Mouse (Mus musculus) cerebellum, adult 11-12 months (tissue): ENCODE measurements at regions not wholly inside any gene's neighbourhood (a gene's known extent, or its start where the extent isn't known, plus 50 kb on each side); places are given as distances from the start of the nearest gene placed in this dataset.

ENCODE experiments used
- DNase-seq: peaks from one replicate; pipeline ENCODE4 v3.0.0; 2022

DNA sequence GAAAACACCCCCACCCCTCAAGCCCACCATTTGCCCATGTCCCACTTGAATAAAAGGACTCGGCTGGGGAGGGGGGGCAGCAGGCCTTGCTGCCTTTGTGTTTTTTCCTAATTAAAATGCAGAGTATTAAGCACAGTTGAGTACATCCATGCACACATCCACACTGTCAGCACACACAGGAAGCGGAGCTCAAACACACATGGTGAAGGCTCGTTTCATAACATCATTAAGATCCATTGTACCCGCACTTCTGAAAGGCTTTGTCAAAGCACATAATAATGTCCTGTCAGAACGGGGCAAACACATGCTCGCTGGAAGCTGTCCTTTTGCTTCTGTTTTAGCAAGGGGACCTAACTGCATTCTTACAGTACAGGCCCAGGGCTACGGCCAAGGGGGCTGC, 75.3 kb upstream of the Arhgap21 start:
- no peak for DNase-seq

DNA sequence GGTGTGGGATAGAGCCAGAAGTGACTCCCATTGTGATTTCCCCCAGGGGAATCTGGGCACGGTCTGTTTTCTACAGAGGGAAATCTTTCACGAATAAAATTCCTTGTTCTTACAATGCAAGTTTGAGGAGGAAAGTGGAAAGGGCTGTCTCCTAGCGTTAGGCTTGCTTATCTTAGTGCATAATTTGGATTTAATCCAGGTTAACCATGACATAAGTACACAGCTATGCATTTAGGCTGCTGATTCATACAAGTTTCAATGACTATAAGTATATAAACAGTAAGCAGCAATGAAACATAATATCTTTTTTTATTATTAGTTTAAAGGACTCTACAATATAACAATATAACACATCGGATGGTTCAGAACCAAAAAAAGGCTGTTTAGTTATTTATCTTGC, 74.6 kb upstream of the Arhgap21 start:
- DNase-seq, result no peak

DNA sequence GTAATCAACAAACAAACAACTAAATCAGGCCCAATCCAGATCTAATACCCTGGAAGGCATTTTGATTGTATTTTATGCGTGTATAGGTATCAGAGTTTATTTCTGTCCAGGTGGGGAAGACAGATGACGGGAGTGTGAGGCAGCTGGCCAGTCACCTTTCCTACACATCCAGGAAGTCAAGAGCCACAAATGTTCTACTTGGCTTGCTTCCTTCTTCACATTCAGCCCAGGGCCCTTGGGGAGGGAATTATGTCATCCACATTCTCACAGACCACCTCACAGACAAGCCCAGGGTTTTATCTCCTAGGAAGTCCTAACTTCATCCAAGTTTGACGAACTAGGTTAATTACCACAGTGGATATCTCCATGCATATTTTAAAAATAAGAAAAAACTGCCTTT, 68.9 kb upstream of the Arhgap21 start:
- DNase-seq, result no peak

DNA sequence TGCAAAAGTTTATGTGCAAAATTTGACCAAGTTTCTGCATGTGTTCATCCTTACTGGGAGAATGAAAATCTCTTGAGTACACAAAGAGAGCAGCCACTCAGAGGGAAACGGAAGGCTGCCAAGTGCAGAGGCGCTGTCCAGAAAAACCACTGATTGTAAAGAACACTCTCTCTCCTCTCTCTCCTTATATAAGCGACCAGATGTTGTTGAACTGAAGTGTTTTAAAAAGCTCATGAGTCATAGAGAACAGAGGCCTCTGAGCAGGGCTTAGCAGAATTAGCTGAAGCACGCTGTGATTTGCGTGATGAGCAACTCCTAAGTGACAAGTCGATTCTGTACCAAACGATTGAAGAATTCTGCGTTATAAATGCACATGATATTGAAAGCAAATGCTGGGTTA, 68.5 kb upstream of the Arhgap21 start:
- no peak for DNase-seq

DNA sequence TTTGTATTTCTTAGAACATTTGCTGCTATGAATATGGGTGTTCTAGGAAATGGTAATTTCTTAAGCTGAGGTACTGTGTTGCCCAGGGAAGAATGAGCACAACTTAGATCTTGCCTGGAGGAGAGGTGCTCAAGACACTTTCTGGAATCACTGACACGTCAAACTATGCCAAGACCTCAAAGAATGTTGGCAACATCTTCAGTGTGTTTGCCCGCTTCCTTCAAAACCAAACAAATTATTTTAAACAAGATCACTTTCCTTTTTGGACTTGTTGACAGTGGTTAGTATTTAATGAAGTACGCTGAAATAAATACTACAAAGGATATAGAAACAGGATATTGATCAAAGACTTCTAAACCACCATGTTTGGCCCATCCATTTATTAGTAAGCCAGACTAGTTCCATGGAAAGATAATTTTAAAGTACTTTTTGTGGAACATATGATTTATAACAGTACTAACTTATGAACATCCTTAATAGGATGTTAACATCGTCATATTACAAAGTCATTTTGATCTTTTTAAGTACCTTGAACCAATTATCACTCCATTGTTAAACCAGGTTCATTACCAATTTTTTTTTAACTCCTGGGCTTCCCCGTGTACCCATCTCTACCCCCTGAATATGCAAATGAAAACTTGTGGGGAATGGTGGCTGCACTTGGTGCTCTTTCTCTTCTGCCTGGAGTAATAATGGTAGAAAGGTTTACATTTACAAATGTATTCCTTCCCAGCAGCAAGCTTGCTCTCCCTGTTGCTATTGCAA, 67.4 kb upstream of the Arhgap21 start:
- DNase-seq, result no peak

DNA sequence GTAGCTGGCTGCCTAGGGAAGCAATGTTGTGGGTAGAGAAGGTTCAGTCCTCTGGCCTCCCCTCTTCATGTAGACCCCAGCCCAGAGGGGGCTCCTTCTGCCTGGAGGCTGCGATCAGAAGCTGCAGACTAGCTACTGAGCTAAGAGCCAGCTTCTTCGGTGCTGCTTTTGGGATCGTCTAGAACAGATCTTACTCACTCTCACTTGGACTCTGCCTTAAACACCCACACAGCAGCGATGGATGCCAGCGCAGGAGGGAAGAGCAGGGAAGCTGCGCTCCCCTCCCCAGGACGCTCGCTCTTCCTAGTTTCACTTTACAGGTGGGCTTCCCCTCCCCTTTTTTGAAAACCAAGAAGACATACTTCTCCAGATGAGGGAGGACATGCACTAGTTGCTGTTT, 66.0 kb upstream of the Arhgap21 start:
- DNase-seq, result no peak

DNA sequence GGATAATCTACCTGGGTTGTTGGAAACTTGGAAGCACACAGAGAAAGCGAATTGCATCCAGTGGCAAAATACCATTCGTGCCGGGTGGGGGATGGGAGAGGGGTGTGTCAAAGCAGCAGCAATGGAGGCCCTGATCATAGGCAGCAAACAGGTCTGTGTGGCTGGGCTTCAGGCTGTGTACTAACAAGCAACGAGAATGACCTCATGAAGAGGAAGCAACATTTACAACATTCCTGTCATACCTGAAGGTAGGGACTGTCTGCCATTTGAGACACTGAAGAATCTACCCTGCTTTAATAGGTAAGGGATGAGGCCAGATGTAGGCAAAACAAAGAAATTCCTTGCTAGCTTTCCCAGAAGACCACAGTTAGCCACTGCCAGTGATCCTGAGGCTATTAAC, 62.0 kb upstream of the Arhgap21 start:
- no peak for DNase-seq

DNA sequence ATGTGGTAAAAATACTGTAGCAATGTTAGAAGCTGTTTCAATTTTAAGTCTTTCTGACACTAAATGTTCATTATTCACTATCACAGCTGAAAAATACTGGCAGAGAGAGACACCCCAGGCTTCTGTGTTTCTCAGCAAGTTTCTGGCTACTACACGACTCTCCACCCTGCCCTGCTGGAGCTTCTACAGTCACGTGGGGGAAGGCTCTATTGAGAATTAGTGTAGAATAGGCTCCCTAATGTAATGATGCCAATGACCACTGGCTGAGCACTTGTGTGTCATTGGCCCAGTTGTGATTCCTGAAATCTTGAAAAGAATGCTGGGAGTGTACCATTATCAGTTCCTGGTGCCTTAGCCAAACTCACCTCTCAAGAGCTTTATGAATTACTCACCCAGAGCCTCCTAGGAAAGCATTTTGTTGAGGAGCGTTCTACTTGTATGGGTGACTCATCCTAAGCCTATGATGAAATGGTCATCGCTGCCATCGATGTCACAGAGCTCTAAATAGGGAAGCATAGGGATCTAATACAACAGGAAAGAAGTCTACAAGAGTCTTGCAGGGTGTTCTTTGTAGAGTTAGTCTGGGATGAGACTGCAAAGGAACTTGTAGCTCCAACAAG, 60.8 kb upstream of the Arhgap21 start:
- no peak for DNase-seq

DNA sequence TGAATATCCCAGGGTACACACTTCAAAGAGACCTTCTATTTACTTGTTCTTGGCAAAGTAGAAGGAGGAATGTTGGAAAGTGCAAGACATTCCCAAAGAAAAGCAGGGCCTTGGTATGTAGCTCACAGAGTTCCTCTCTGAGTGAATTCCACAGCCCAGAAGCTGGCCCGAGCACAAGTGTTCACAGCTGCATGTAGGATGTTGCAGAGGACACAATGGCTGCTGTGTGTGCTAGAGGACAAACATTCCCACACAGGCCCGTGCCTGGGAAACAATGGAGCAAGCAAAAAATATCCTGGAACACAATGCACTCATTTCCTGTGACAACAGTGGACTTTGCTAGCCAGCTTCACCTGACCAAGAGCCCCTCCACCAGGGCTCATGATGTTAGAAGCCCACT, 59.9 kb upstream of the Arhgap21 start:
- DNase-seq, result peak; percentile 20

DNA sequence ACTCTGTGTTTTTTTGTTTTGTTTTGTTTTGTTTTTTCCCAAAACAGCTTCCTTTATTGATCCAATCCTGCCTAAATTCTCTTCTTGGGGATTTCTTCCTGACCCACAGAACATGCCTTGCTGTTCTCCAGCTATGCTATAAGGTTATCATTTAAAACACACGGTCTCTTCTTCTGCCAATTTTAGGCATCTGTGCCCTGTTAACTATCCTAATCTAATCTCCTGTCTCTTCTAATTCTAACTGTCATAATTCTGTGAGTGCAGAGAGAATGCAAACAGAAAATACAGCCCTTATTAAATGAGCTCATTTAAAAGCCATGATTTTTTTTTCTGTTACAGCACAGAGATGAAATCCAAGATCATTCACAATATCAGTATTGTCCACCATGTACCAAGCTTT, 49.9 kb upstream of the Arhgap21 start:
- DNase-seq, result no peak
